Mouse (Mus musculus) cerebellum, postnatal 14 days (tissue): ENCODE results near the gene Acod1.

ENCODE experiments used
- DNase-seq, 2 experiments: peaks; one replicate each; pipeline ENCODE4 v3.0.0; 2021; ENCODE audit warnings: mixed read lengths in 2 of 2

Gene Acod1

GRCm38 (mm10) chr14:103073825-103074224 is 27.0 kb downstream of the Acod1 start:
- DNase-seq = no peak

DNA sequence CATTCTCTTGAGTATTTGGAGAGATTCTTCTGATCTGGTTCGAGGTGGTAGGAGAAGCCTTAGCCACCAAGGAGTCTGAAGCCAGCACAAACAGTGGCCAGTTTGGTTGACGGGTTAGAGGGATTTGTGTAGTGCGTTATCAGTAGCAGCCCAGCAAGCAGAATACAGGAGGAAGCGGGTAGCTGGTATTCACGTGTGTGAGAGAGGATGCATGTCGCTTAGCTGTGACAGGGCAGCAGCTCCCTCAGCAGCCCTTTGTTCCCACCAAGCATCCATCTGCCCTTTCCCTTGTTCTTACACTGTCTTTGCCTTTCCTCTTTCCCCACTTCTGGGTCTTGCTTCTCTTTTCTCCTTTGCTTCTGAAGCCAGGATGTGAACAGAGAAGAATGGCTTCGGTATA is 28.4 kb downstream of the Acod1 start:
- DNase-seq = no peak

GRCm38 (mm10) chr14:103077272-103078005 is 30.7 kb downstream of the Acod1 start:
- no peak for DNase-seq

GRCm38 (mm10) chr14:103078006-103078912 is 31.5 kb downstream of the Acod1 start:
- peak; percentile 42 to 52 for DNase-seq

DNA sequence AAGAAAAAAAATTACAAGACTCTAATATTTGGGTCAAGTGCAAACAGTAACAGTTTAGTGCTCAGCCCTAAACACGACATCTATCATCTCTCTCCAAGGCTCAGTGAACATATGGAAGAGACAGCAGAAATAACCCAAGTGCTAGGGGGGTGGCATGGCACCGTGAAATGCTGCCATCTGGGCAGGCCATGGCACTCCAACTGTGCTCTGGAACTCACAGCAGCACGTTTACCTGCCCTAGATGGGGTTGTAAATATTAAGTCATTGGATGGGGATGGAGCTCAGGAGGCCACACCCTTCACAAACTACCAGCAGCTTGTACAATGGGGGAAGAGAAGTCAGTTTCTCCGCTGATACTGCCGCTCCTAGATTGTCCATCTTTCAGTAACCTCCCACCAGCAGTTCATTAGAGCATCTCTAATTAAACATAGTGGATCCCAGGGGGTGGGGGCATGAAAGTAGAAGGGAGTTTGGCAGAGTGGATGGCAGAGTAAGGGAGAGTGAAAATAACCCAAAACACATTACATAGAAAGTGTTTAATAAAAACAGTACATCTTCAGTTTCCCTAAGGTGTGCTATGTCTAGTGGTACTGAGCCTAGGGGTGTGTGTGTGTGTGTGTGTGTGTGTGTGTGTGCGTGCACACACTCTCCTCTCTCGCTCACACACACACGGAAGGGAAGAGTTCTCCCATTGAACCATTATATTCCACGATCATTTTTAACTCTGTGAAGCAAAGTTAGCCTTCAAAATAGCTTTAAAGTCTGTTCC is 32.6 kb downstream of the Acod1 start:
- DNase-seq = peak; percentile 82 to 90

GRCm38 (mm10) chr14:103085840-103086533 is 39.2 kb downstream of the Acod1 start:
- DNase-seq = no peak

DNA sequence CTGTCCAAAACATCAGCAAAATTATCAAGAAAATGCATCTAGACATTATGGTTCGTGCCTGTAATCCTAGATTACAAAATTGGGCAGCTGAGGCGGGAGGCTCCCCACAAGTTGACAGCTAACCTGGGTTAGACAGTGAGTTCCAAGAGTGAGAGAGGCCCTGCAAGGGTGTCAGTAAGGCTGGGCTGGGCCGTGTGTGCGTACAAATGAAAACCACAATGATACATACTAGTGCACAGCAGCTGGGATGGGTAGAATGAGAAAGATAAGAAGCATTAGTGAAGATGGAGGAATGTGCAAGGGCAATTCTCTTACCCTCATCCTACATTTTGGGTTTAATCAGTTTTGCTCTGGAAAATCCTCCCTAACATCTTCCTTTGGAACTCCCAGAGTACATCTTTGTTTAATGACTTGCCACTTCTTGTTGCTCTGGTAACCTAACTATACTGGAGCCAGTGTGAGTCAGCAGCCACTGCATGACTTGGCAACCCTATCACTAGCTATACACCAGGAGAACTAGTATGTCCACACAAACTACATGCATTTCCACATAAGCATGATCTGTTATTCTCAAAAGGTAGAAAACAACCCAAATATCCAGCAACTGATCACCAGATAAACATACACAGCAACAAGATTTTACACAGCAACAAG is 40.0 kb downstream of the Acod1 start:
- DNase-seq = no peak

DNA sequence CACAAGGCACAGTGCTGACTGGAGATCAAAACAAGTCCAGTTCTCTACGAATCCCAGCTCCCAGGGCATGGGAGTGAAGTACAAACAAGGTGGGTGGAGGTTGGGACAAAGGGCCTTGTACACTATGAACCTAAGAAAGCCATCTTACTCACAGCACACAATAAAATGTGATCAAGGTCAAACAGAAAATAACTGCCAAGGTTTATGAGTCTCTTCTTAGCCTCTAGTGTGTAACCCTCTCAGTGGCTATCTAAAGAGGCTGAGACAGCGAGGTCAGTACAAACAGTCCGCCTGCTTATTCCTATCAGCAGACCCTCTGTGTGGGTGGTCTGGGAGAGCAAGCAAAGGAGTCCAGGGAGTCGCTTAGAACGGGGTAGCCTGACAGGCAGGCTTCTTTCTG is 41.1 kb downstream of the Acod1 start:
- no peak for DNase-seq

DNA sequence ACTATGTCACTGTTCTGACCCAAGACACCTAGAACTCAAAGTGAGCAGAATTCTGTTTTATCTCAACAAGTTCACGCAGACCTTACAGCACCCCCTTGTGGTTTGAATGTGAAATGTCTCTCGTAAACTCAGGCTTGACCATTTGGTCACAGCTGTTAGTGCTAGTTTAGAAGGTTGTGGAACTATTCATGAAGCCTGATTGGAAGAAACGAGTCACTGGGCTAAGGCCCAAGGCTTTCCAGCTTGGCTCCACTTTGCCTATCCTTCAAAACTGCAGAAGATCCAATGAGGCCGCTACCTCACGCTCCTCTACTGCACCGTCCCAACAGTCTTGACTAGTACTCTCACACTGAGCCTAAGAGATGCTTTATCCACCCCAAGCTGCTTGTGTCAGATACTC is 41.8 kb downstream of the Acod1 start:
- DNase-seq = peak; percentile 75

DNA sequence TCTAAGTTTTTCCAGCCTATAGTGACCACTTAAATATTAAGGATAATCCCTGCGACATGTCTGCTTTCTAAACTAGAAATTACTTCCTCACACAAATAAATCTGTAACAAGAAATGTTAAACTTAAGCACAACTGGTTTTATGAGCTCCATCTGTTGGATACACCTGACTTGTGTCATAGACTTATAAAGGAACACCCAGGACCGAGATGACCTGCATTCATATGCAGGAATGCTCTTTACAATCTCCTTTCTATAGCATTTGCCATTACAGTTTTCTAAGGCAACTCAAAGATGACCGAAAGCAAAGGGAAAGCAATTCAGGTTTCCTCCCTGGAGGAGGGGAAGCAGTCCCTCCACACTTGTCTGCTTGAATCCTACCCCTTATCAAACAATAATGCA is 46.5 kb downstream of the Acod1 start:
- no peak for DNase-seq

GRCm38 (mm10) chr14:103093670-103094069 is 46.9 kb downstream of the Acod1 start:
- DNase-seq = no peak

DNA sequence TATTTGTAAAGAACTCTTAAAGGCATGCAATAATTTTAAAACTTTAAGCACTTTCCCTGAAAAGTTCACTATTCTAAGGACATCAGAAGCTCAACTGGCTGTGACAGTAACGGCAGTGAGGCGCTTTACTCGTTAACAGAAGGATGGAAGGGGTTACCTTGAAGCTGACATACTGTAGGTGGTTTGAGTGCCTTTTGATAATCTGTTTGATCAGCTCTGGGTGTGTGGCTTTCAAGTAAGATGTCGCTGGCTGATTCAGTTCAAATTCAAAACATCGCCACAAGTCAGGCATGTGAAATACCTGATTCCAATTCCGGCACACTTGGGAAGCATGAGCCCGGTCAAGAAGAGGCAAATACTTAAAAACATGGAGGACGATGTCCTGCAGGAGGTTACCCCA is 48.3 kb downstream of the Acod1 start:
- DNase-seq = no peak

DNA sequence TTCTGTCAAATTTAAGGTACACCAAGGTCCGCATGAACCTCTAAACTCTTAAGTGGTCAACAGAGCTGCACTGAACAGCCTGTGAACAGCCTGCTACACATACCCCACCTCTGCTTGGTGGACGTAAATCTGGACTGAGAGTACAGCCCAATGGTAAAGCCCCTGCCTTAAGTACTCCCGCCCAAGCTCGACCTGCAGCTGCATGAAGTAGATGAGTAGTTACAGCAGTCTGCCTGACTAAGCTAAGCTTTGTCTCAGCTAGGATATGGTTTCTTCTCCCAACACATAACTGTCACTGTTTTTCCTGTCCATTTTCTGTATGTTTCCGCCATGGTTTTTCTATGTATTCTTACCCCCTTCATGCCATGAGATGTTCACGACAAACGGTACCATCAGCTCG is 49.0 kb downstream of the Acod1 start:
- no peak for DNase-seq

- DNase-seq = no peak
Measured at GRCm38 (mm10) chr14:103096621-103097020, 49.8 kb downstream of the Acod1 start.

GRCm38 (mm10) chr14:103098213-103098586 is 51.4 kb downstream of the Acod1 start:
- no peak for DNase-seq

GRCm38 (mm10) chr14:103098587-103099235 is 51.9 kb downstream of the Acod1 start:
- DNase-seq = peak; percentile 90 to 92

- DNase-seq = peak; percentile 88 to 91
Measured at GRCm38 (mm10) chr14:103099238-103099933, 52.6 kb downstream of the Acod1 start, which contains the start of gene Fbxl3. Fbxl3 (minus strand) TSS chr14:103099566.

- no peak for DNase-seq
Measured at GRCm38 (mm10) chr14:103100296-103100695, 53.5 kb downstream of the Acod1 start.

DNA sequence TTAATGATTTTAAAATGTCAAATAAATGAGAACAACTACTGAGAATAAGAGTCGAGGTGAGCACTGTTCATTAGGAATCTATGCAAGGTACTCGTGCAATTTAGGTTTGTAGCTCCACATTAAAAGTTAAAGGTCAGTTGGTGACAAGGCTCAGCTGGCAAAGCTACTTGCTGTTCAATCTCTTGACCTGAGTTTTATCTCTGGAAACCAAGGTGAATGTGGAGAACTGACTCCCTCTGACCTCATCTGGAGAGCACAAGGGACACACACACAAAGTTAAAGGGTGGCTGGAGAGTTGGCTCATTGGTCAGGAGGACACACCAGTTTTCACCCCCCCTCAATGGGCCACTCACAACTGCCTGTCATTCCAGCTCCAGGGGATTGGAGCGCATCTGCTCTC is 54.4 kb downstream of the Acod1 start:
- no peak for DNase-seq

DNA sequence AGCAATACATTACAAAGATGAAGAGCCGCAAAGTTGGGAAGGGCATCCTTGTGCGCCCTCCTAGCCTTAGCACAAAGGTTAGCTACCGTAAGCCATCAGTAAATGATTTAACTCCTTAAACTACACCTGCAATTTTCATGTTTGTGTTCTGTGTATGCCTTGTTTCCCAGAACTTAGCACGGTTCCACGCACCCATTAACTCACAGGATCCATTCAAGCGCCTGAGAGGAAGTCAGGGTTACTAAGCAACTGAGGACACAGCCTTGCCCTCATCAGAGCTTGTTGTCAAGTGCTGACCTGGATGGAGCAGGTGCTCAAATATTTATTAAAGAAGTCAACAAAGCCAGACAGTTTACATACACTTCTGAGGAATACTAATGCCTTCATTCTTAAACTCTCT is 55.5 kb downstream of the Acod1 start:
- DNase-seq = no peak
